Mouse (Mus musculus) liver, postnatal 0 days (tissue): Measurements from ENCODE around the gene Nfkbie. TPM values are rescaled to one million over a fixed set of nuclear protein-coding genes. Genes with fewer than 3 reads are reported as not detected.

Source experiments
- ATAC-seq: fragments of 200-750 bp; cut with Nextera tagmentation; 2 replicates; pipeline ENCODE4 v1.8.0; 2017; ENCODE audit warnings: mild to moderate bottlenecking, moderate library complexity
- DNase-seq: peaks from one replicate; pipeline ENCODE4 v3.0.0-alpha.2; 2016
- H3K27ac ChIP-seq: fragments of 300-500 bp; sonication (generic); 2 replicates; pipeline ENCODE4 v1.5.1; 2014; ENCODE audit warnings: antibody characterized with exemption, moderate library complexity, mild to moderate bottlenecking, low read depth
- H3K27me3 ChIP-seq: fragments of 300-500 bp; sonication (generic); 2 replicates; pipeline ENCODE4 v1.6.1; 2014; ENCODE audit warnings: low read length, control low read depth, mixed read lengths; ENCODE audit not compliant: insufficient read depth
- H3K36me3 ChIP-seq: fragments of 300-500 bp; sonication (generic); replicated peaks from 2 replicates; pipeline ENCODE4 v1.6.1; 2014; ENCODE audit warnings: mild to moderate bottlenecking, control low read depth, low read length, moderate library complexity, mixed read lengths; ENCODE audit not compliant: insufficient read depth
- H3K4me1 ChIP-seq: fragments of 300-500 bp; sonication (generic); 2 replicates; pipeline ENCODE4 v1.6.1; 2014; ENCODE audit warnings: antibody characterized with exemption, mild to moderate bottlenecking, control low read depth; ENCODE audit not compliant: insufficient read depth
- H3K4me2 ChIP-seq: fragments of 300-500 bp; sonication (generic); 2 replicates; pipeline ENCODE4 v1.6.1; 2014; ENCODE audit warnings: low read depth, mild to moderate bottlenecking, low read length, moderate library complexity, mixed read lengths
- H3K4me3 ChIP-seq: fragments of 300-500 bp; sonication (generic); 2 replicates; pipeline ENCODE4 v1.5.1; 2014; ENCODE audit warnings: low read depth, low read length
- H3K9ac ChIP-seq: fragments of 300-500 bp; sonication (generic); replicated peaks from 2 replicates; pipeline ENCODE4 v1.6.1; 2014; ENCODE audit warnings: mild to moderate bottlenecking, moderate library complexity
- H3K9me3 ChIP-seq: fragments of 300-500 bp; sonication (generic); 2 replicates; pipeline ENCODE4 v1.6.1; 2016; ENCODE audit warnings: mild to moderate bottlenecking, control low read depth, low read length, mixed read lengths
- CTCF ChIP-seq: sonication (generic); IDR thresholded peaks from 2 replicates; pipeline ENCODE4 v1.5.1; 2016; ENCODE audit warnings: antibody characterized with exemption, low read depth
- EP300 ChIP-seq: IDR thresholded peaks from 2 replicates; pipeline ENCODE4 v1.6.1; 2016; ENCODE audit warnings: antibody characterized with exemption, low read depth, mild to moderate bottlenecking
- WGBS: fragments of 180-500 bp; shearing (Covaris S2); extraction: QIAGEN DNeasy Blood & Tissue Kit; methylation state at CpG from one replicate; pipeline ENCODE4 v1.1.7; 2014; ENCODE audit not compliant: insufficient replicate concordance; 5-methylcytosine and 5-hydroxymethylcytosine counted together
- polyA plus RNA-seq: library from polyadenylated mRNA; unstranded; fragments of >200 nt; fragmentation: Nextera tagmentation; extraction: Ambion mirVana; gene quantifications from 2 replicates; pipeline ENCODE4 v1.2.1, GENCODE M21; 2015

Nfkbie gene
- polyA plus RNA-seq, 1 experiment from 2014 or later: 2.8 TPM

DNA sequence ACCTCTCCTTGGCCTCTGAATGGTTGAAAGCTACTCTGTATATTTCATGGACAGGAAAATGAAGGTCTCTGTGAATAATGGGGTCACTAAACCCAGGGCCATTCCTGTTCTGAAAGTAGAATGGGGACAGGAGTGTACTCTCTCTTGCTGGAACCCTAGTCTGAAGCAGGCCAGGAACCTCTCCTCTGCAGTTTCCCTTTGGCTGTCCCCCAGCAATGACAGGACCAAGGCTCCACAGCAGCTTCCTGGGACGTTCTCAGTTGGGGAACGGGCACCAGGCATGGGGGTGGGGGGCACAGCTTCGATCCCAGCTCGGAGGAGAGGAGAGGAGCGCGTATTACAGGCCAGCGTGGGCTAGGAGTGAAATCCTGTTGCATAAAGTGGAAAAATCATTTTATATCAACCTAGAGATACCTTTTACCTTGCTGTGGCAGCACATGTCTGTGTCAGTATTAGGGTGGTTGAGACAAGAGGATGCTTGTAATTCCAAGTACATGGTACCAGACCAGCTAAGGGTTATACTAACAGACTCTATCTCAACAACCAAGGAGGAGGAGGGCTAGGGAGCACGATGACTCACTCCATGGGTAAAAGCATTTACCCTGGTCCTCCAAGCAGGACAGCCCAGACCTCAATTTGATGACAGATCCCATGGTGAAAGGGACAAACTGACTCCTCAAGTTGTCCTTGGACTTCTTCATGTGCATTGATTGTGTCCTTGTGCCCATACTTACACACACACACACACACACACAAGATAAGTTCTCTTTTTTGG is 19.8 kb downstream of the Nfkbie start:
- TF ChIP-seq CTCF (no peak), EP300 (no peak)
- Histone ChIP-seq H3K9ac (no peak overlapping the region; the same call in 1 of the 2 replicates), H3K4me3 (no peak overlapping the region), H3K36me3 (peaks cover 15% of the 10 kb centered on the region), H3K4me1 (peaks cover 18% of the 10 kb centered on the region), H3K9me3 (no peaks in the 10 kb centered on the region), H3K27me3 (no peaks in the 10 kb centered on the region), H3K4me2 (peak overlapping the region; percentile 98; the same call in 1 of the 2 replicates), H3K27ac (peak overlapping the region; percentile 96)
- DNase-seq: no peak
- ATAC-seq: no peak
- WGBS: 95% methylated on average over 8 of the region's 8 CpGs

DNA sequence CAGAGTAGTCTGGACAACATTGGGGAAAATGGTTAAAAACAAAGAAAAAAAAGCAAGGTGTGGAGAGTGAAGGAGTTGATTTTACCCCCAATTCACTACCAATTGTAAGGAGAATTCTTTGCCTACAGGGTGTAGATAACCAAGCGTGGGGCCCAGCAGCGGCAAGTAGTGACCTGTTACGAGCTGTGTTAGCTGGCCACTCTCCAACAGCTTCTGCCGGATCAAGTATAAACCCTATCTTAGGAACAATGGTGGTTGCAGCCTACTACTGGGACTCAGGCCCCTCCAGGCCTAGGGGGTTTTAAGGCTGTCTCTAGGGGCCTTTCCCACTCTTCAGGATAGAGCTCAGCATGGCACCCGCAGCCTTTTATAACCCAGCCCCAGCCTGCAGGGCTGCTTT is 22.7 kb downstream of the Nfkbie start:
- DNase-seq (no peak), ATAC-seq (no peak)
- H3K27me3 ChIP-seq: no peaks in the 10 kb centered on the region
- H3K9ac ChIP-seq: no peak overlapping the region
- 0 out of 2 replicates have a peak overlapping the region, but pooled peaks have one; percentile 8 for H3K27ac ChIP-seq
- no peak overlapping the region for H3K4me2 ChIP-seq
- no peaks in the 10 kb centered on the region for H3K9me3 ChIP-seq
- WGBS: 58% methylated on average over 5 of the region's 5 CpGs
- no peak overlapping the region for H3K4me3 ChIP-seq
- TF ChIP-seq CTCF: no peak
- no peak for TF ChIP-seq EP300
- H3K36me3 ChIP-seq: no peaks in the 10 kb centered on the region
- peaks cover 29% of the 10 kb centered on the region for H3K4me1 ChIP-seq

DNA sequence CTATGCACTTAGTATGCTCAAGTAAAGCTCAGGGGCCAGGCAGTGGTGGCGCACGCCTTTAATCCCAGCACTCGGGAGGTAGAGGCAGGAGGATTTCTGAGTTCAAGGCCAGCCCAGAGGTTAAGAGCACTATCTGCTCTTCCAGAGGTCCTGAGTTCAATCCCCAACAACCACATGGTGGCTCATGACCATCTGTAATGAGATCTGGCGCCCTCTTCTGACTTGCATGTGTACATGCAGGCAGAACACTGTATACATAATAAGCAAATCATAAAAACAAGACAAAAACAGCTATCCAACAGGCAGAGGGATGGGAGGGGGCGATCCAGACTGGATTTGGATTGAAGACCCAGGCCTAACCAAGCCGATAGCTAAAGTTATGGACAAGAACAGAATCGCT is 23.3 kb downstream of the Nfkbie start:
- H3K4me3 ChIP-seq: no peak overlapping the region
- DNase-seq: no peak
- H3K4me2 ChIP-seq: no peak overlapping the region
- TF ChIP-seq EP300: no peak
- TF ChIP-seq CTCF: peak; percentile 84
- ATAC-seq: no peak
- H3K27ac ChIP-seq: no peak overlapping the region
- no peaks in the 10 kb centered on the region for H3K36me3 ChIP-seq
- no peaks in the 10 kb centered on the region for H3K9me3 ChIP-seq
- 67% methylated on average over 7 of the region's 7 CpGs for WGBS
- no peak overlapping the region for H3K9ac ChIP-seq
- H3K4me1 ChIP-seq: peaks cover 35% of the 10 kb centered on the region
- H3K27me3 ChIP-seq: no peaks in the 10 kb centered on the region

DNA sequence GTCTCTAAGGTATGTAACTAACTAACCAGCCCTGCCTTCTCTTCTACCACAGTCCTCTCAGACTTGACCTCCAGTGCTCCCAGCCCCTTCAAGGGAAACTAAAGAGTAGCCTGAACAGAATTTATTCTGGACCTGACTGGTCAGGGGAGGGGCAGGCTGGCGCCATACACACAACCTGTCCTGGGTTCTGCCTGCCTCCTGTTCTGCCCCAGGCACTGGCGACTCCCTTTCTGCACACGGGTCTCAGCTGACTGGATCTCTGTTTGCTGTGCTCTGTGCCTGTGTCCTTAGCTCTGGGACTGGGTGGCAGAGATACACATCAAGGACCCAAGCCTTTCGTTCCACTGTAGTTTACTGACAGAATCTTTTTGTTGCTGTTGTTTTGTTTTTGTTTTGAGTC is 24.1 kb downstream of the Nfkbie start:
- ATAC-seq: no peak
- H3K4me3 ChIP-seq: no peak overlapping the region
- DNase-seq: no peak
- H3K9ac ChIP-seq: no peak overlapping the region
- H3K9me3 ChIP-seq: no peaks in the 10 kb centered on the region
- 72% methylated on average over 4 of the region's 4 CpGs for WGBS
- H3K27me3 ChIP-seq: no peaks in the 10 kb centered on the region
- no peak overlapping the region for H3K27ac ChIP-seq
- H3K4me2 ChIP-seq: no peak overlapping the region
- no peaks in the 10 kb centered on the region; the same call in 1 of the 2 replicates for H3K36me3 ChIP-seq
- TF ChIP-seq CTCF (no peak), EP300 (no peak)
- H3K4me1 ChIP-seq: peaks cover 38% of the 10 kb centered on the region

DNA sequence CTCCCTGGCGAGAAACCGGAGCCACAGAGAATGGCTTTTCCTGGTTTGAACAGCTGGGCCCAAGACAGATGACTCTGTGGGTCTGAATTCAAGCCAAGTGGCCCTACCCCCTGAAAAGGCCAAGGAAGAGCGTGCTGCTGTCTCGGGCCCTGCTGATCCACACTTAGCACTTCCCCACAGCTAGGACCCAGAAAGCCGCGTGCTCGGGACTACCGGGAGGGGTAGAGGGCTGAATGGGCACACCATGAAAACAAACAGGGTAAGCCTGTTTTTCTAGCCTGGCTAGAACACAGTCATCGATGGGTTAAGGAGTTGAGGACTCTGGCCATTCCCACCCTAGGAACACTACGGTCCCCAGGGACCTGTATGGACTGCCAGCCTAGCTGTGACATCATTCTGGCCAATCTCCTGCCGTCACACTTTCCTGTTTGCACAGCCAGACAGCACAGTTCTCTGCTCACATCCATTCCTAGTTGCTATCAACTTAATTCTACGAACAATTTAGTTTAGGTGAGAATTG is 25.5 kb downstream of the Nfkbie start:
- H3K9me3 ChIP-seq: no peaks in the 10 kb centered on the region
- H3K4me1 ChIP-seq: peaks cover 44% of the 10 kb centered on the region
- peak overlapping the region; percentile 64 for H3K27ac ChIP-seq
- no peak overlapping the region for H3K4me2 ChIP-seq
- DNase-seq (no peak), ATAC-seq (peak; percentile 30)
- no peak overlapping the region for H3K9ac ChIP-seq
- 39% methylated on average over 12 of the region's 12 CpGs for WGBS
- TF ChIP-seq CTCF (no peak), EP300 (no peak)
- no peaks in the 10 kb centered on the region for H3K27me3 ChIP-seq
- H3K4me3 ChIP-seq: no peak overlapping the region
- peaks cover 7% of the 10 kb centered on the region for H3K36me3 ChIP-seq

DNA sequence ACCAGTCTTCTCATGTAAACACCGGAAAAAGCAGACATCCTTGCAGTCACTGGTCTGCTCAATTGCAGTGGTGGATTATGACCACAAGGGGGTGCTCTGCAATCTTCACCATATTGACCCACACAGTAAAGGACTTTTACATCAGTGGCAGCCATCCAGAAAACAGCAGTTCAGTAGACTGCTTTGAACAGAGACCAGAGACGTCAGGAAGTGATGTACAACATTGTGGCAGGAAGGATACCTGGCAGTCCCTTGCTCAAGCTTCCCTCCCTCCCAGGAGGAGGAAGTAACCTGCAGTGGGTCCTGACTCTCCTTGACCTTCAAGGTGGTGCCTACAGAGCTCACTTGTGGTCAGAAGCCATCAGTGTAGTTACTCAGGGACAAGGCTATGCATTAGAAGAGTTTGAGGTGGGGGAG is 26.1 kb downstream of the Nfkbie start:
- Histone ChIP-seq H3K9me3 (no peaks in the 10 kb centered on the region), H3K36me3 (peaks cover 13% of the 10 kb centered on the region), H3K27me3 (no peaks in the 10 kb centered on the region), H3K27ac (peak overlapping the region; percentile 66; the same call in 1 of the 2 replicates), H3K4me2 (no peak overlapping the region), H3K4me1 (peaks cover 45% of the 10 kb centered on the region), H3K9ac (no peak overlapping the region), H3K4me3 (no peak overlapping the region)
- TF ChIP-seq EP300 (no peak; the same call in 1 of the 2 replicates), CTCF (peak; percentile 97)
- WGBS: 5% methylated on average over 2 of the region's 2 CpGs
- ATAC-seq (peak; percentile 53), DNase-seq (peak; percentile 81)
